Mouse (Mus musculus): ENCODE results near the gene Ucp2. TPM values are rescaled to one million over a fixed set of nuclear protein-coding genes. Genes with fewer than 3 reads are reported as not detected.

The Ucp2 gene
- 100 to 1,000 TPM; 255 to 377 TPM for total RNA-seq (2021)
- long read RNA-seq, experiment 1, transcript Ucp2-202 (8 exons, 3,988 nt) = major isoform, 30 of 44 reads
- long read RNA-seq, experiment 1, partial matches to known transcripts = 13 of 44 reads
- long read RNA-seq, experiment 1, other reads (novel, unspliced or antisense) = 1 of 44 reads
- long read RNA-seq, experiment 2, transcript Ucp2-202 (8 exons, 3,988 nt) = major isoform, 18 of 36 reads
- long read RNA-seq, experiment 2, partial matches to known transcripts = 12 of 36 reads
- long read RNA-seq, experiment 2, other reads (novel, unspliced or antisense) = 6 of 36 reads

GRCm38 (mm10) chr7:100493117-100493483, at the start of gene Ucp2:
Ucp2 (plus strand) TSS chr7:100493337.
- DNase-seq = peak; percentile 93

- no peak for DNase-seq
Measured at GRCm38 (mm10) chr7:100443728-100444127, 49.4 kb upstream of the Ucp2 start.

- DNase-seq = no peak
Measured at GRCm38 (mm10) chr7:100446271-100446670, 46.9 kb upstream of the Ucp2 start.

- no peak for DNase-seq
Measured at GRCm38 (mm10) chr7:100448530-100448929, 44.6 kb upstream of the Ucp2 start.

- no peak for DNase-seq
Measured at GRCm38 (mm10) chr7:100448985-100449384, 44.2 kb upstream of the Ucp2 start.

- DNase-seq = peak in 1 of 2 experiments; percentile 44
Measured at GRCm38 (mm10) chr7:100458153-100458552, 35.0 kb upstream of the Ucp2 start.

- DNase-seq = peak in 1 of 2 experiments; percentile 48
Measured at GRCm38 (mm10) chr7:100459862-100460261, 33.3 kb upstream of the Ucp2 start.

- peak; percentile 84 to 92 for DNase-seq
Measured at GRCm38 (mm10) chr7:100461621-100462151, 31.5 kb upstream of the Ucp2 start.

GRCm38 (mm10) chr7:100463194-100463593, 29.9 kb upstream of the Ucp2 start:
- DNase-seq = no peak

GRCm38 (mm10) chr7:100463757-100464156, 29.4 kb upstream of the Ucp2 start:
- DNase-seq = no peak

- DNase-seq = no peak
Measured at GRCm38 (mm10) chr7:100464248-100464647, 28.9 kb upstream of the Ucp2 start.

GRCm38 (mm10) chr7:100465248-100465647, 27.9 kb upstream of the Ucp2 start:
- peak in 1 of 2 experiments; percentile 48 for DNase-seq

- peak; percentile 94 to 95 for DNase-seq
Measured at GRCm38 (mm10) chr7:100465656-100466309, 27.4 kb upstream of the Ucp2 start.

GRCm38 (mm10) chr7:100466781-100467510, 26.2 kb upstream of the Ucp2 start:
- DNase-seq = no peak

- DNase-seq = no peak
Measured at GRCm38 (mm10) chr7:100468761-100469160, 24.4 kb upstream of the Ucp2 start.

GRCm38 (mm10) chr7:100469502-100469901, 23.6 kb upstream of the Ucp2 start:
- DNase-seq = no peak

- DNase-seq = no peak
Measured at GRCm38 (mm10) chr7:100470796-100471406, 22.2 kb upstream of the Ucp2 start.

- DNase-seq = no peak
Measured at GRCm38 (mm10) chr7:100471407-100471797, 21.7 kb upstream of the Ucp2 start.

GRCm38 (mm10) chr7:100472777-100473176, 20.4 kb upstream of the Ucp2 start, which contains the start of gene Ucp3:
Ucp3 (plus strand) TSS chr7:100472990.
- peak; percentile 71 to 73 for DNase-seq

GRCm38 (mm10) chr7:100473846-100474454, 19.2 kb upstream of the Ucp2 start:
- no peak for DNase-seq

- DNase-seq = peak; percentile 76 to 84
Measured at GRCm38 (mm10) chr7:100474680-100475079, 18.5 kb upstream of the Ucp2 start.
